Mouse (Mus musculus): ENCODE data around the gene Iqgap2. TPM values are rescaled to one million over a fixed set of nuclear protein-coding genes. Genes with fewer than 3 reads are reported as not detected.

The Iqgap2 gene
- polyA plus RNA-seq, 1 experiment, result 12.5 TPM

- no peak overlapping the region for H3K4me3 ChIP-seq (ENCODE audit: insufficient read depth, low read depth, low read length)
- no peak for DNase-seq
- no peak overlapping the region for H3K27ac ChIP-seq (ENCODE audit: insufficient read depth, low read depth, low read length)
- H3K36me3 ChIP-seq (ENCODE audit: control insufficient read depth, insufficient read depth, low read length), result no peaks in the 10 kb centered on the region
- no peak for TF ChIP-seq CTCF (conservative IDR thresholded peaks at IDR 0.05; ENCODE audit: insufficient read depth, insufficient read length, low read depth, low read length)
- no peak for TF ChIP-seq POLR2A (IDR thresholded peaks at IDR 0.05; ENCODE audit: low read depth, low read length)
- H3K4me1 ChIP-seq (ENCODE audit: control insufficient read depth, insufficient read depth, low read length), result no peaks in the 10 kb centered on the region; the same call in 1 of the 2 replicates
- H3K27me3 ChIP-seq (replicated peaks; ENCODE audit: control insufficient read depth, insufficient read depth, low read length), result no peaks in the 10 kb centered on the region
- 85% methylated on average over 8 of the region's 8 CpGs for WGBS
Observed at GRCm38 (mm10) chr13:95862201-95862600, 29.5 kb downstream of the Iqgap2 start.

GRCm38 (mm10) chr13:95859271-95859670 lies 32.5 kb downstream of the Iqgap2 start:
- H3K4me1 ChIP-seq (ENCODE audit: control insufficient read depth, insufficient read depth, low read length), result no peaks in the 10 kb centered on the region; the same call in 1 of the 2 replicates
- no peak overlapping the region for H3K4me3 ChIP-seq (ENCODE audit: insufficient read depth, low read depth, low read length)
- H3K27me3 ChIP-seq (replicated peaks; ENCODE audit: control insufficient read depth, insufficient read depth, low read length), result no peaks in the 10 kb centered on the region
- H3K27ac ChIP-seq (ENCODE audit: insufficient read depth, low read depth, low read length), result no peak overlapping the region
- H3K36me3 ChIP-seq (ENCODE audit: control insufficient read depth, insufficient read depth, low read length), result no peaks in the 10 kb centered on the region
- DNase-seq, result peak; percentile 68
- TF ChIP-seq POLR2A (IDR thresholded peaks at IDR 0.05; ENCODE audit: low read depth, low read length), result no peak
- TF ChIP-seq CTCF (conservative IDR thresholded peaks at IDR 0.05; ENCODE audit: insufficient read depth, insufficient read length, low read depth, low read length), result no peak
- 49% methylated on average over 4 of the region's 4 CpGs for WGBS

DNA sequence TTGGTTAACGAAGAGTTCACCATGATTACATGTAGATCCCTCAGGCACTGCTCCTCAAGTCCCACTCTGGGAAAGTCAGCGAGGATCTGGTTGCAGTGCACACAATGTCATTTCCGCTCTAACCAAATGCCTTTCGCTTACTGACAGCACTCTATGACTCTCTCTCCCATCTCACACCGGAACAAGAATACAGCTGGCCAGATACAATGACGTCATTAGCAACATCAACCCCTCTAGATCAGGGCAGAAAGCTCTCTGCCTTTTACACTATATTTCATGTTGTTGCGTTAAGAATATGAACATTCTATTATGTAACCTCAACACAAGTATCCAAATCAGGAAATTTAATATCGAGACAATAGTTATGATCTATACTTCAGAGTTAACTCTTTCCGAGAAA lies 32.9 kb downstream of the Iqgap2 start:
- 81% methylated on average over 9 of the region's 9 CpGs for WGBS
- Histone ChIP-seq H3K27ac (ENCODE audit: insufficient read depth, low read depth, low read length) (no peak overlapping the region), H3K4me3 (ENCODE audit: insufficient read depth, low read depth, low read length) (no peak overlapping the region), H3K27me3 (replicated peaks; ENCODE audit: control insufficient read depth, insufficient read depth, low read length) (no peaks in the 10 kb centered on the region), H3K4me1 (ENCODE audit: control insufficient read depth, insufficient read depth, low read length) (no peaks in the 10 kb centered on the region; the same call in 1 of the 2 replicates), H3K36me3 (ENCODE audit: control insufficient read depth, insufficient read depth, low read length) (no peaks in the 10 kb centered on the region)
- TF ChIP-seq POLR2A (IDR thresholded peaks at IDR 0.05; ENCODE audit: low read depth, low read length) (no peak), CTCF (conservative IDR thresholded peaks at IDR 0.05; ENCODE audit: insufficient read depth, insufficient read length, low read depth, low read length) (no peak)
- no peak for DNase-seq

GRCm38 (mm10) chr13:95855537-95855936 lies 36.2 kb downstream of the Iqgap2 start:
- TF ChIP-seq POLR2A (IDR thresholded peaks at IDR 0.05; ENCODE audit: low read depth, low read length) (no peak), CTCF (conservative IDR thresholded peaks at IDR 0.05; ENCODE audit: insufficient read depth, insufficient read length, low read depth, low read length) (no peak)
- H3K36me3 ChIP-seq (ENCODE audit: control insufficient read depth, insufficient read depth, low read length), result no peaks in the 10 kb centered on the region
- no peaks in the 10 kb centered on the region for H3K27me3 ChIP-seq (replicated peaks; ENCODE audit: control insufficient read depth, insufficient read depth, low read length)
- 72% methylated on average over 4 of the region's 4 CpGs for WGBS
- DNase-seq, result no peak
- H3K4me3 ChIP-seq (ENCODE audit: insufficient read depth, low read depth, low read length), result no peak overlapping the region
- no peak overlapping the region for H3K27ac ChIP-seq (ENCODE audit: insufficient read depth, low read depth, low read length)
- no peaks in the 10 kb centered on the region; the same call in 1 of the 2 replicates for H3K4me1 ChIP-seq (ENCODE audit: control insufficient read depth, insufficient read depth, low read length)

DNA sequence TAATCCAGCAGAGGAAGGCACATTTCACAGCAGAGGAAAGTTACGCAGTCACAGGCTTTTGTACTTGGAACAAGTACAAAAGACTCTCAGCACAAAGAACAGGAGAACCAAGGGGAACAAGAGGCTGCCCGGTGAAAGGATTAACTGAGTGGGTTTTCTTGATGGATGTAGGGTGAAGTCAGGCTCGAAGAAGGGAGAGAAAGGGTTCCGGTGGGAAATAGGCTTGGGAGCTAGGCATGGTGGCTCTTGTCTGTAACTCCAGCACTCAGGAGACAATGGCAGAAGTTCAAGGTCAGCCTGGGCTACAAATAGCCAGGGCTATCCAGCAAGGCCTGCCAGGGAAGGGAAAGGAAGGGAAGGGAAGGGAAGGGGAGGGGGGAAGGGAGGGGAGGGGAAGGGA lies 40.1 kb downstream of the Iqgap2 start:
- WGBS, result 74% methylated on average over 4 of the region's 4 CpGs
- Histone ChIP-seq H3K4me3 (ENCODE audit: insufficient read depth, low read depth, low read length) (no peak overlapping the region), H3K27me3 (replicated peaks; ENCODE audit: control insufficient read depth, insufficient read depth, low read length) (no peaks in the 10 kb centered on the region), H3K27ac (ENCODE audit: insufficient read depth, low read depth, low read length) (no peak overlapping the region), H3K4me1 (ENCODE audit: control insufficient read depth, insufficient read depth, low read length) (no peaks in the 10 kb centered on the region), H3K36me3 (ENCODE audit: control insufficient read depth, insufficient read depth, low read length) (no peaks in the 10 kb centered on the region)
- TF ChIP-seq POLR2A (IDR thresholded peaks at IDR 0.05; ENCODE audit: low read depth, low read length) (no peak), CTCF (conservative IDR thresholded peaks at IDR 0.05; ENCODE audit: insufficient read depth, insufficient read length, low read depth, low read length) (no peak)
- DNase-seq, result no peak

DNA sequence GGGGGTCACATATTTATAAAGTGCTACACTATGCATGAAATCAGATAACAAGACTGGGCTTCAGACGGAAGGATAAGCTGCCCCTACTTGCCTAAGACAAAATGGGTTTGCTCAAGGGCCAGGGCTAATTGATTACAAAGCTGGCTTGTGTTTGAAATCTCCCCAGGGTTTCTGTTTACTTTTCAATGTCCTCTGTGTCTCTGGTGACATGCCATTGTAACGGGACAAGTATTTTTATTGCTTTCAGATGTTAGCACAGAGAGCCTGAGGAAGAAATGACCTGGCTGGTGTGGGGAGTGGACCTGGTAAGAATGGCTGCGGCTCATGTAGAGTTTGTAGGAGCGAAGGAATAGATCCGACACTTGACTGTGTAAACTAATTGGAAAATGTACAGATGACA lies 41.3 kb downstream of the Iqgap2 start:
- no peak for TF ChIP-seq CTCF (conservative IDR thresholded peaks at IDR 0.05; ENCODE audit: insufficient read depth, insufficient read length, low read depth, low read length)
- no peak for TF ChIP-seq POLR2A (IDR thresholded peaks at IDR 0.05; ENCODE audit: low read depth, low read length)
- DNase-seq, result no peak
- WGBS, result 63% methylated on average over 5 of the region's 5 CpGs
- H3K27me3 ChIP-seq (replicated peaks; ENCODE audit: control insufficient read depth, insufficient read depth, low read length), result no peaks in the 10 kb centered on the region
- no peaks in the 10 kb centered on the region for H3K36me3 ChIP-seq (ENCODE audit: control insufficient read depth, insufficient read depth, low read length)
- no peak overlapping the region for H3K4me3 ChIP-seq (ENCODE audit: insufficient read depth, low read depth, low read length)
- no peaks in the 10 kb centered on the region for H3K4me1 ChIP-seq (ENCODE audit: control insufficient read depth, insufficient read depth, low read length)
- no peak overlapping the region for H3K27ac ChIP-seq (ENCODE audit: insufficient read depth, low read depth, low read length)

DNA sequence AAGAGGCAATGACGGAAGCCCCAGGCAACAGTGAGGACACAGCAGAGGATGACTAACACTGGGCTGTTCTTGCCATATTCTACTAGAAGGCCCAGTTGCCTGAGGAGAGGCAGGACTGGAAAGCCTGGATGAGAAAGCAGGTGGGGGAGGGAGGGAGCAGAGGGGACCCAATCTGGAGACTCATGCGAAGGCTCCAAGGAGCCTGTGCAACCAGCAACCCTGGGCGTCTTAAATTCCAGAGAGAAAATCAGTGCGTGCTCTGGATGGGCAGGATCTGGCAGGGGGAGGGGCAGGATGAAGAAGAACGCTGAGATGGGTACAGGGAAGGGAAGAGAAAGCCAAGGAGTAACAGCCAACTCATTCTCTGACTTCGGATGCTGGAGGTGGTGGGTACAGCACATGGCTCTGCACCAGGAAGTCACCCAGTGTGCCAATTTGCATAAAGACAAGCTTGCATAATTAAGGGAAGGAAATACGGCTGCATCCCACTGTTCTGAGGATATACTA lies 42.2 kb downstream of the Iqgap2 start:
- Histone ChIP-seq H3K4me1 (ENCODE audit: control insufficient read depth, insufficient read depth, low read length) (no peaks in the 10 kb centered on the region), H3K27me3 (replicated peaks; ENCODE audit: control insufficient read depth, insufficient read depth, low read length) (no peaks in the 10 kb centered on the region), H3K27ac (ENCODE audit: insufficient read depth, low read depth, low read length) (no peak overlapping the region), H3K4me3 (ENCODE audit: insufficient read depth, low read depth, low read length) (no peak overlapping the region), H3K36me3 (ENCODE audit: control insufficient read depth, insufficient read depth, low read length) (no peaks in the 10 kb centered on the region)
- no peak for DNase-seq
- WGBS, result 49% methylated on average over 7 of the region's 7 CpGs
- TF ChIP-seq POLR2A (IDR thresholded peaks at IDR 0.05; ENCODE audit: low read depth, low read length), result no peak
- TF ChIP-seq CTCF (conservative IDR thresholded peaks at IDR 0.05; ENCODE audit: insufficient read depth, insufficient read length, low read depth, low read length), result no peak
